Mouse (Mus musculus) common myeloid progenitor, adult 5-6 weeks (primary cell): ENCODE results near the gene Ypel2. TPM values are rescaled to one million over a fixed set of nuclear protein-coding genes. Genes with fewer than 3 reads are reported as not detected.
A peak's percentile ranks its signal among the peaks of the same experiment; 100 is the strongest.

Experiments
- ATAC-seq: replicated peaks from 2 replicates; pipeline ENCODE4 v1.8.0; 2016; ENCODE audit warnings: low read depth, mild to moderate bottlenecking, moderate TSS enrichment, inconsistent platforms; ENCODE audit not compliant: poor library complexity, severe bottlenecking
- total RNA-seq: library from RNA; stranded (forward); fragments of 200-1000, 187-1606 nt; gene quantifications from 2 replicates; pipeline ENCODE4 v1.2.3, GENCODE M21; 2017

Ypel2 gene
- total RNA-seq, 1 experiment from 2014 or later = 5.3 TPM

GRCm38 (mm10) chr11:86938551-86938950 is 55.0 kb downstream of the Ypel2 start:
- no peak for ATAC-seq

GRCm38 (mm10) chr11:86938108-86938507 is 55.4 kb downstream of the Ypel2 start:
- no peak for ATAC-seq

- ATAC-seq = no peak
Observed at GRCm38 (mm10) chr11:86936938-86937337, 56.6 kb downstream of the Ypel2 start.

- ATAC-seq = 0 out of 2 replicates have a peak, but pooled peaks have one; percentile 8
Observed at GRCm38 (mm10) chr11:86934895-86935294, 58.6 kb downstream of the Ypel2 start.

GRCm38 (mm10) chr11:86932201-86932600 is 61.3 kb downstream of the Ypel2 start:
- ATAC-seq = no peak

- ATAC-seq = no peak
Observed at GRCm38 (mm10) chr11:86930636-86931180, 62.8 kb downstream of the Ypel2 start.

- ATAC-seq = no peak
Observed at GRCm38 (mm10) chr11:86929985-86930384, 63.5 kb downstream of the Ypel2 start.

GRCm38 (mm10) chr11:86929531-86929930 is 64.0 kb downstream of the Ypel2 start:
- no peak for ATAC-seq

GRCm38 (mm10) chr11:86925085-86925638 is 68.3 kb downstream of the Ypel2 start:
- peak; percentile 63 for ATAC-seq

- no peak for ATAC-seq
Observed at GRCm38 (mm10) chr11:86924629-86925028, 68.9 kb downstream of the Ypel2 start.

- no peak for ATAC-seq
Observed at GRCm38 (mm10) chr11:86923654-86924053, 69.9 kb downstream of the Ypel2 start.

- no peak for ATAC-seq
Observed at GRCm38 (mm10) chr11:86922029-86922428, 71.5 kb downstream of the Ypel2 start.

GRCm38 (mm10) chr11:86921335-86921734 is 72.2 kb downstream of the Ypel2 start:
- ATAC-seq = no peak

GRCm38 (mm10) chr11:86920111-86921080 is 73.1 kb downstream of the Ypel2 start:
- peak; percentile 40 for ATAC-seq

GRCm38 (mm10) chr11:86919468-86919867 is 74.0 kb downstream of the Ypel2 start:
- ATAC-seq = no peak

- no peak for ATAC-seq
Observed at GRCm38 (mm10) chr11:86917536-86917935, 76.0 kb downstream of the Ypel2 start.

- no peak for ATAC-seq
Observed at GRCm38 (mm10) chr11:86916596-86917249, 76.8 kb downstream of the Ypel2 start.

GRCm38 (mm10) chr11:86914329-86914728 is 79.2 kb downstream of the Ypel2 start:
- ATAC-seq = no peak

GRCm38 (mm10) chr11:86910244-86910643 is 83.3 kb downstream of the Ypel2 start:
- ATAC-seq = no peak

- ATAC-seq = no peak
Observed at GRCm38 (mm10) chr11:86909028-86909427, 84.5 kb downstream of the Ypel2 start.
